Mouse (Mus musculus): ENCODE measurements around the gene 1700010B08Rik.
"Not testable (repeated sequence)": the region's sequence is repeated elsewhere in the genome, so short reads cannot be mapped to it uniquely, and the experiment has no call there.

The 1700010B08Rik gene

GRCm38 (mm10) chr2:173719115-173719514 lies at the start of gene 1700010B08Rik:
1700010B08Rik (plus strand) TSS chr2:173719415.
- in situ Hi-C loops (cut with MboI, MseI), result not testable (repeated sequence)

GRCm38 (mm10) chr2:173672328-173672896 lies 46.8 kb upstream of the 1700010B08Rik start:
- in situ Hi-C loops (cut with MboI, MseI), result loop anchor here (25.0 kb wide), 1 partner anchor 765 kb away; the partner anchor contains the start of gene Ctsz

GRCm38 (mm10) chr2:173673469-173673868 lies 45.7 kb upstream of the 1700010B08Rik start:
- in situ Hi-C loops (cut with MboI, MseI), result loop anchor here (25.0 kb wide), 1 partner anchor 764 kb away; the partner anchor contains the start of gene Ctsz

GRCm38 (mm10) chr2:173678593-173678992 lies 40.6 kb upstream of the 1700010B08Rik start:
- in situ Hi-C loops (cut with MboI, MseI), result no loop called here

GRCm38 (mm10) chr2:173679217-173679616 lies 40.0 kb upstream of the 1700010B08Rik start:
- in situ Hi-C loops (cut with MboI, MseI), result no loop called here

- in situ Hi-C loops (cut with MboI, MseI), result loop anchor here (5.0 kb wide), 1 partner anchor 47 kb away; no protein-coding TSS in a partner anchor
Measured at GRCm38 (mm10) chr2:173680153-173680552, 39.1 kb upstream of the 1700010B08Rik start.

GRCm38 (mm10) chr2:173682773-173683172 lies 36.4 kb upstream of the 1700010B08Rik start:
- in situ Hi-C loops (cut with MboI, MseI), result loop anchor here (5.0 kb wide), 1 partner anchor 45 kb away; no protein-coding TSS in a partner anchor

GRCm38 (mm10) chr2:173685781-173686361 lies 33.3 kb upstream of the 1700010B08Rik start:
- in situ Hi-C loops (cut with MboI, MseI), result no loop called here

- in situ Hi-C loops (cut with MboI, MseI), result no loop called here
Measured at GRCm38 (mm10) chr2:173687363-173687762, 31.9 kb upstream of the 1700010B08Rik start.

- in situ Hi-C loops (cut with MboI, MseI), result no loop called here
Measured at GRCm38 (mm10) chr2:173689835-173690234, 29.4 kb upstream of the 1700010B08Rik start.

- in situ Hi-C loops (cut with MboI, MseI), result no loop called here
Measured at GRCm38 (mm10) chr2:173691748-173692147, 27.5 kb upstream of the 1700010B08Rik start.

- in situ Hi-C loops (cut with MboI, MseI), result no loop called here
Measured at GRCm38 (mm10) chr2:173692693-173693092, 26.5 kb upstream of the 1700010B08Rik start.

- in situ Hi-C loops (cut with MboI, MseI), result no loop called here
Measured at GRCm38 (mm10) chr2:173698850-173699249, 20.4 kb upstream of the 1700010B08Rik start.

GRCm38 (mm10) chr2:173702096-173702866 lies 16.9 kb upstream of the 1700010B08Rik start:
- in situ Hi-C loops (cut with MboI, MseI), result no loop called here

- in situ Hi-C loops (cut with MboI, MseI), result no loop called here
Measured at GRCm38 (mm10) chr2:173702867-173703237, 16.4 kb upstream of the 1700010B08Rik start.

GRCm38 (mm10) chr2:173705827-173706551 lies 13.2 kb upstream of the 1700010B08Rik start:
- in situ Hi-C loops (cut with MboI, MseI), result no loop called here

- in situ Hi-C loops (cut with MboI, MseI), result not testable (repeated sequence)
Measured at GRCm38 (mm10) chr2:173707626-173708025, 11.6 kb upstream of the 1700010B08Rik start.

- in situ Hi-C loops (cut with MboI, MseI), result no loop called here
Measured at GRCm38 (mm10) chr2:173710193-173710592, 9.0 kb upstream of the 1700010B08Rik start.

GRCm38 (mm10) chr2:173712656-173713055 lies 6.6 kb upstream of the 1700010B08Rik start:
- in situ Hi-C loops (cut with MboI, MseI), result no loop called here

- in situ Hi-C loops (cut with MboI, MseI), result no loop called here
Measured at GRCm38 (mm10) chr2:173713241-173713640, 6.0 kb upstream of the 1700010B08Rik start.

- in situ Hi-C loops (cut with MboI, MseI), result no loop called here
Measured at GRCm38 (mm10) chr2:173714620-173715218, 4.5 kb upstream of the 1700010B08Rik start.
